Mouse (Mus musculus) left cerebral cortex, postnatal 10 days (tissue): ENCODE measurements around the gene Sgsm2. TPM values are rescaled to one million over a fixed set of nuclear protein-coding genes. Genes with fewer than 3 reads are reported as not detected.
A peak's percentile ranks its signal among the peaks of the same experiment; 100 is the strongest.
"Not testable (repeated sequence)": the region's sequence is repeated elsewhere in the genome, so short reads cannot be mapped to it uniquely, and the experiment has no call there.

Experiments used
- DNase-seq, 2 experiments: peaks; one replicate each; pipeline ENCODE4 v3.0.0; 2021 to 2022; ENCODE audit warnings: low spot score in 2 of 2, mixed read lengths in 1 of 2; ENCODE audit errors: extremely low spot score in 1 of 2
- intact Hi-C: fragments of 180-260 bp; cut with DNase I; formaldehyde crosslinking; loops from one replicate; pipeline ENCODE4 v1.15.1; 2025
- total RNA-seq, 2 experiments: library from RNA; stranded (reverse); gene quantifications; 2 replicates each; pipeline ENCODE4 v1.2.3; 2021

Sgsm2 gene
- total RNA-seq, 2 experiments from 2014 or later: 60.5 to 65.2 TPM

DNA sequence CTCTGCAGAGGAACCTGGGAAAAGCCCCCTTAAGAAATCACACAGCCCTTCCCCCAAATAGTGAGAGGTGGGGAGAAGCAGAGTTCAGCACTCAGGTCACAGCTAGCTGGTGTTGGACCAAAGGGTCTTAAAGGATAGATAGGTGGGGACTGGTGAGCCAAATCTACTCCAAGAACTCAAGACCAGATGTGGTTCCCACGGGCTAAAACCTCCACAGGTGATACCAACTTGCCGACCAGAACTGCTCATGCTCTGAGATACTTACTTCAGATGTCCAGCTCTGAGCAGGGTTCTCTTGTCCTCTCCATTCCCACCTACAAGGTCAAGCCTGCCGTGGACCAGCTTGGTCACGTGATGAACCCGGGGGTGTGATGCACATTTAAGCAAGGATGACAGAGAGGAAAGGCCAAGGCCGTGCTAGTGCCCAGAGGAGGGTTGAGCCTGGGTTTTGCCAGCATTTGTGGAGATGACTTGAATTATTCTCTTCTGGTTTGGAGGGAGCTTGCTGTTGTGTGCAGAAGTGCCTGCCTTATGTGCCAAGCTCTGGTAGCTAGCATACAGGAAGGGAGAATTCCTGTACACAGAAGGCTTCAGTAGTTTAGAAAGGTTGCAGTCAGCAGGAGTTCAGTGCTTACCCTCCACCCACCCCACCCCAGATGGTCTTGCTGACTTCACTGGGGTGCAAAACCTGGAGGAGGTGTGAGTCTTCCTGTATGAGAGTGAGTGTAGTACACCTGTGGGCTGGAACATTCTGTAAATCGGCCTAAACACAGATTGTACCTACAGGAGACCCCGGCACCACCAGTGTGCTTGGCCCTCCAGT is 63.1 kb downstream of the Sgsm2 start:
- no peak for DNase-seq
- intact Hi-C loops: no loop called here

DNA sequence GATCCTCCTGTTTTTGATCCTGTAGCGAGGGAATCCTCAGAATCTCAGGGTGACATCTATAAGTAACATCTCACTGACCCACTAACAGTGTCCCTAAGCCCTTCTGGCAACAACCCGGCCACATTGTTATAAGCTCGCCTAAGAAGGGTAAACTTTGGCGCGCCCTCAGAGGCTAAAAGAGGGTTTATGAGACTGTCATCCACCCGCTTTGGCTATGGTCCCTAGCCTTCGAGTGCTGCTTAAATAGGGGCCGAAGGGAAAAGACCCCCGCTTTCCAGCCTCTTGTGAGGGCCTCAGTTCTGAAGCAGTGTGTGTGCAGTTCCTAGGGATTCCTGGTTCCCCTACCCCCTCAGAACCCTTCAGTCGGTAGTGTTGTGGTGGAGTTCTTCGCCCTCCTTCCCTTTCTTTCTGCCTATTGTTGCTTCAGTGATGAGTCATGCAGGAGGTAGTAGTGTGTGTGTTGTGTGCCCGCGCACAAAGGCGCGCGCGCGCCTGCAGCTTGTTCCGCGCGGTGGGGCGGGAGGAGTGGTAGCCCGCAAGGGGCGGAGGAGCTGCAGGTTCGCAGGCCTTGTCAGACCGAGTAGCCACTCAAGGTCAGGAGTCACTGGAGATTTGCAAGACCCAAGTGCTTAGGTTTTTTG is 64.2 kb downstream of the Sgsm2 start:
- DNase-seq: peak; percentile 54 to 81
- intact Hi-C loops: no loop called here

DNA sequence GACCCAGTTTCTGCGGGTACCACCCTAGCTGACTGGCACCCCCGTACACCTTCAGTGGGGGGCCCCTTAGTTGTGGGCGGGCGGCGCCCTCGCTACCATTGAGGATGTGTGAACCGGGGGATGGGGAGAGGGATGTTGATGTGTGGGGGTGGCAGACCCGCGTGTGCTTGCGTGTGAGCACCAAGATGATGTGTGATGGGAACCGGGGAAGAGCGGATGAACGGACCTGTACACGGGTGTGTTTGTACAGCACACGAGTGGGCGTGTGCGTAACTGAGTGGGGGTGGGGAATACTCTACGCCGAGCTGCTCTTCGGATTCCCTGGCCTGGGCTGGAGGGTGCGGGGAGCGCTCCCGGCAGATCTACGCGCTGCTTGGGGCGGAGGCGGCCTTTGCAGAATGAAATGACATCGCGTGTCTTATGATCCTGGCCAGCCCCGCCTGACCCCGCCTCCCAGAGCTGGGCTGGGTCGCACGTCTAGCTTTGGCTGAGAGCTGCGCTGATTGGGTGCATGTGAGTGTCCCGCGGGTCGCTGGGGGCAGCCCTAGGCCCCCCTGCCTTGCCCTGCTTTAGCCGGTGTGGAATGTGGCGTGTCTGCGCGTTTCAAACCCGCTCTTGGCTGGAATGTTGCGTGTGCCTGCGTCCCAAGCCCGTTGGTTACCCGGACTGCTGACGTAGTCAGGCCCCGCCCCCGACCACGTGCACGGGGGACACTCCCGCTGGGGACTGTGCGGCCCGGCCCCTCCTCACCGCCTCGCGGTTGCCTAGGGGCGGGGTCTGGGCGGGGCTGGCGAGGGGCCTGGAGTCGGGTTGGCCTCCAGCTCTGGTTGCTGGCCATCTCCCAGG is 65.0 kb downstream of the Sgsm2 start:
- DNase-seq: peak; percentile 97 to 100
- intact Hi-C loops: no loop called here

DNA sequence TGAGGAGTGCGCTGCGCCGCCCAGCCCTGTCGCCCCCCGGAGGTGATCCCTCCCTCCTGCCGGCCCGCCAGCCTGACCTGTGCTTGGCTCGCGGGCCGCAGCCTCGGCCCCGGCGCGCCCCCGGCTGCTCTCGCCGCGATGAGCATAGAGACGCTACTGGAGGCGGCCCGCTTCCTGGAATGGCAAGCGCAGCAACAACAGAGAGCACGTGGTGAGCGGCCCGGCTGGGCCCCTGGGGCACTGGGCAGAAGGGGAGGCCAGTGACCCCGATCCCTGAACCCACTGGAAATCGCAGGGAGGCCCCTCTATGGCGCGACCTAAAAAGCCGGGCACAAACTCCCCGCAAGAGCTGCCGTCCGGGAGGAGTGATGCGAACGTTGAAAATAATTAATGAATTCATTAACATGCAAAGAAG is 65.7 kb downstream of the Sgsm2 start:
- peak in 1 of 2 experiments; percentile 83 for DNase-seq
- intact Hi-C loops: no loop called here

DNA sequence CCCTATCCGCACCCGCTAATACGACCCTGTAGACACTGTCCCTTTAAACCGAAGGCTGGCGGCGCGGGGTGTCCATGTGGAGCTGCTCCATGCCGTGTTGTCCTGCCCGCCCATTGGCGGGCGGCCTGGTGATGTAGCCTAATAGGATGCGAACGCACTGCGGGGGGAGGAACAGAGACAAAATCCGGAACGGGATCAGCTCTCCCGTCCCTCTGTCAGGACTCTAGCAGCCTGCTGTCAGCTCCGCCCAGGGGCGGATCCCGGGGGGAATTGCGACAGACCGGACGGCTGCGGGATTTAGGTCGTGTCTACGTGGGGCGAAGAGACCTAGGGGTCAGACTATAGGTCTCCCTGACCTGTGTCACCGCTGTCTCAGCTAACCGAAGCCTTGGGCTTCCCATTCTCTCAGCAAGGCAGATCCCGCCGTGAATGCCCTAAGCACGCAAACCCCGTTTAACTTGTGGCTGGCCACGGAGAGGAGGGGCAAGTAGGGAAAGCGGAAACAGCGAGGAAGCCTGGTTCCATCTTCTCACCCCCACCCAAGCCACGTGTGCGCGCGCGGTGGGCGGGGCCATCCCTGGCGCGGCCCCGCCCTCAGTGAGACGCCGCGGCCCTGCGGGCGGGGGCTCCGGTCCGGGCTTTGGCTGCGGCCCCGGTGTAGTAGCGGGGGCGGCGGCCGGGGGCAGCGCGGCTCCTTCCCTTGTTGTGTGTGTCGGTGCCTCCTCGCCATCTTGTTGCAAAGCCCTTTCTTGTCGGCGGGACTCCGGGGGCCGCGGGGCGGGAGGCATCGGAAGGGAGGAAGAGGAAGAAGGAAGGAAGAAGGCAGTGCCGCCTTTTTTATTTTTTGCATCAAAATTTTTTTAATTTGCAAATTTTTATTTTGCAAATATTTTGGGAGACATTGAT is 66.4 kb downstream of the Sgsm2 start, which contains the start of gene Mnt:
TSS of gene Mnt (plus strand) at position 665 of the 906 bp plus-strand sequence.
- intact Hi-C loops: no loop called here

DNA sequence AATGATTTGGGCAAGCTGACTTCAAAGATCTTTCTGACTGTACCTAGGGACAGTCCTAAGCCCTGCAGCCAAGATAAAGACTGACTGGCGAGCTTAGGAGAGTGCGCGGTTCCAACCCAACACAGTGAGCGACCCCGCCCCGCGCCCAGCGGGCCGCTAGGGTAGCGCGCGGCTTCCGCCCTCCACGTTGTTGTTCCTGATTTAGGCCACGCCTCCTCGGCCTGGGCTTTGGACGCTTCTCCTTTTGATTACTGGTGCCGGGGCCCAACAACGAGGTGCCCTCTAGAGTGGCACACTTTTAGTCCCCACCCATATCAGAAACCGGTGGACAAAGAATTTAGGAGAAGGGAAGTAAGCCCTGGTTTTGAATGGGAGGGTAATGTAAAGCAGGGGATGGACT is 67.0 kb downstream of the Sgsm2 start:
- intact Hi-C loops: no loop called here

More for the DNA sequence above, 66.4 kb downstream of the Sgsm2 start, which contains the start of gene Mnt:
- DNase-seq: peak; percentile 98 to 99

DNA sequence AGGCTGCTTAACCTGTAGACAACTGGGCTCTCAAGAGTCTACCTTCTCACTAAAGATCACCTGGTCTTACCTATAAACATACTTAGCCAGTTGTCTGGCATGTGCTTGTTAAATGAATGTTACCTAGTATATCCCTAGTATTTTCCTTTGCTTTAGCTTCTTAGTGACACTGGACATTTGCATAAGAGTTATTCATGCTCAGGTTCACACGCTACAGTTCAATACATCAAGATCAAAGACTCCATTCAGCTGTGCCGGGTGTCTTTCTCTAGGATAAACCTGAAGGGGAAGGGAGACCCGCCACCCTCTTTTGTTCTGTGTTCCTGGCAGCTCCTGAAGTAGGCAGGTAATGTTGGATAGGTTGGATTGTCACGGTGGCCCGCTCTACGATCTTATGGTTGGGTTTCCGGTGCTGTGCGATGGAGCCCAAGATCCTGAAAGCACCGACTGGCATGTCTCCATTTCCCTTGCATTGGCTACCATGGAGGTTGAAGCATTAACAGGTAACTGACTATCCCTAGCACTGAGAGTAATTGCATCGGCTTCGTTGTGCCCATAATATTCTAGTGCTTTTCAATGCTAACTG is 67.8 kb downstream of the Sgsm2 start:
- intact Hi-C loops: no loop called here
- no peak for DNase-seq

More for the DNA sequence above, 67.0 kb downstream of the Sgsm2 start:
- DNase-seq: peak; percentile 63 to 94

DNA sequence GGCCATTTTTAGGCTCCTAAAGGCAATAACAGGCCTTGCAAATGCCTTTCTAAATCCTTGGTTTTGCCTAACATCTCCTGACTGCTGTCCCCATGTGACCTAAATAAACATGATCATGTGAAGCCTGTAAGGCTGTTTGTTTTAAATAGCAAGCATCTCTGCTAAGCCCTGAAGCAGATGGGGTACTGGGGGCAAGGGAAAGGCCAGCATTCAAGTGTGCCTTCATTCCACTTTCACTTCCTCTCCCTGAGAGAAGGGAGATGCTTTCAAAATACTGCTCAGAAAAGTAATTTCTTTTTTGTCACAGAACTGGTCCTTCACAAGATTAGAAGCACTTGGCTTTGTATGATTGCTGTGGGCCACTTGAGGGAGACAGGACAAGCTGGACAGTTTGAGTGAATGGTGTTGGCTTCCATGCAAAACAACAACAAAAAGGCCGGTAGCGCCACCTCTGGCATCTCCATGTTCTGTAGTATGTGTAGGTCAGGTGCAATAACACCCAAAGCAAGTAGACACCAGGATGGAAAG is 68.4 kb downstream of the Sgsm2 start:
- no peak for DNase-seq
- intact Hi-C loops: no loop called here

DNA sequence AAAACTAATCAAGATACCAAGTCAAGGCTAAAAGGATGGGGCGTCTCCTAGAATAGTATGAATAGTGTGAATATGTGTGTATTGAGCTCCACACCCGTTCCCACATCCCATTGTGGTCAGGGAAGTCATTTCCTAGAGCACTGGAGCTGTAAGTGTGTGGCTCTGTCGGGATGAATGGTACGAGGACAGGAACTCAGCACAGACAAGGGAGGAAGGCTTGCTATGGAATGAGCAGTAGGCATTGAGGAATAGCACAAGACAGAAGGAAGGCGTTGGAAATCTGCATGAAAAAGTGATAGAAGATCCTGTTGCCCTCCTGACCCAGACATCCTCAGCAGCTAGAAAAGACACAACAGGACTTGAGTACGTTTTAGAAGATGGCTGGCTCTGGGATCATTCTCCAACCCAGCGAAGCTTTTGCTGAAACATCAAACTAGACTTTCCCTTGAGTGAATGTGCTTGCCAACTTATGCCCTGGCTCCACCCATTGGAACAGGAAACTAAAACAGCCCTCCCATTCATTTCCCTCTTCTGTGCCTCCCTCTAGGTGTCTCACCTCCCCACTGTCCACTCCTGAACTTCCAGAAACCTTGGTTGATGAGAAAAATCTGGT is 69.0 kb downstream of the Sgsm2 start:
- intact Hi-C loops: no loop called here
- no peak for DNase-seq

DNA sequence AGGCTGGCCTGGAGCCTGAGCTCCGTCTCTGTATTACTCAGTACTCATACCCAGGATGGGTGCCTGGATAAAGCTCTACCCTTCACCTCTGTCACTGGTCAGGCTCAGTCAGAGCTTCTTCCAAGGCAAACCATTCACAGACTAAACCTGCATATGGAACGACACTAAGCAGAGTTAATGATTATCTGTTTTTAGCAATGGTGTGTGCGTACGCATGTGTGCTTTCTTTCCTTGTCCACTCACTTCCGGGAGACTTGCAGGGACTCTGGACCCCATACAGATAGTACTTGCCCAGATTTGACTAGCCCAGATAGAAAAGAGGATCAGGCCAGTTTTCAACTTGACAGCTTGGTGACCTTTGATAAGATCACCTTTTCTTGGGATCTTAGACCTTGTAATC is 70.2 kb downstream of the Sgsm2 start:
- DNase-seq: no peak
- intact Hi-C loops: no loop called here

DNA sequence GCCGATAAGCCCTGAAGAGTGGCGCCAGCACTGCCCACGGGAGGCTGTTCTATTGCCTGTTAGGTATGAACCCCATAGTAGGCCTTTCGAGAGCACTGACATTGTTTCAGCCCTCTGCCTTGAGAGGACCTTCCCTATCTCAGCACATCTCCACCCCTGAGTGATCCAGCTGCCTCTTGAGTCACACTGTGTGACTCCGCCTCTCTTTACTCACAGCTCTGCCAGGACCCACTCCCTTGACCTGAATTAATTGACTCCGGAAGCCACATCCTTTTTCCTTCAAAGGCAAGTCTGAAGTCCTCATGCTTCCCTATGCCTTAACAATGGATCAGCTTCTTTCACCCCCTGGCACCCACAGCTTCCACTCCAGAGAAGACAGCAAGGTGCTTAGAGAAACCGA is 70.7 kb downstream of the Sgsm2 start:
- intact Hi-C loops: no loop called here
- DNase-seq: no peak

DNA sequence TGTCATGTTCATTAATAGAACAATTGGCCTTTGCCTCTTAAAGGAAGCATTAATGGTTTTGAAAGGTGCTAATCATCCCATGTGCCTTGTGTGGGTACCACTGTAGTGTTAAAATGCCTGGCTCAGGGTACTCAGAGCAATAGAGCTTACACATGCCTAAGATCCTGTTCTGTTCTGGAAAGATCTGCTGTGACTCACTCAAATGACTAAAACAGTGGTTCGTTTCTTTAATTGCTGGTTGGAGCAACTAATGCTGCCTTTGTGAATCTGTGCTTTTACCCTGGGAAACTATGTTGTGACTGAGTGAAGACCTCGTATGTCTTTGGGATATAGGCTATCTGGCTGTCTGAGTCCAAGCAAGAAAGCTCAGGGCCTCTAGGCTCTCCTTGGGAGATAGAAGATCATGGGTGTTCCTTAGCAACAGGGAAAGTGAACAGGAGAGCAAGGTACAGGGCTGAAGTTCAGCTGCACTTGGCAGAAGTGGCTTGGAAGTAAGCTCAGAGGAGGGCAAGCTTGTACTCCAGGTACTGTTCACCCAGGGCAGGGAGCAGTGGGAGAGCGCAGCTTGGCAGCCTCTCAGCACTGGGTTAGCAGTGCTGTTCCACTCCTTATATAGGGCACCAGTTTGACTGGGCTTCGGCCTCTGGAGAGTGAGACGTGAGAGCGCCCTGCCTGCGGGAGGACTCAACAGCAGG is 74.0 kb downstream of the Sgsm2 start:
- no peak for DNase-seq
- intact Hi-C loops: no loop called here

DNA sequence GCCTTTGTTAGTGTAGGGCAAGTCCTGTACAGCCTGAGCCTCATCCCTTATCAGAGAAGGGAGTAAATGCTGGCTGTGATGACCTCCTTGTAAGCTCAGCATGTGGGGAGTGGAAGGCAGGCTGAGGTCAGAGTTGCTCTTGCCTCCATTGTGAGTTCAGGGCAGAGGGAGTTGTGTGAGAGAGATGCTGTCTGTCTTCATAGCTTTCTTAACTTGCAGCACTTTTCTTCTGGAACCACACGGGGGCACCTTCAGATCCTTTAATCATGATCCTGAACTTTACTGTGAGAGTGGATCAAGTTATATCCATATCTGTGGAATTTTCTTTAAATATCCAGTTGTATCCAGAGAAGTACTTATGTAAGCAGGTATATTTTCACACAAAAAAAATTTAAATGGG is 75.4 kb downstream of the Sgsm2 start:
- intact Hi-C loops: loop anchor here (1.0 kb wide), 1 partner anchor 27 kb away; no protein-coding TSS in a partner anchor
- no peak for DNase-seq

DNA sequence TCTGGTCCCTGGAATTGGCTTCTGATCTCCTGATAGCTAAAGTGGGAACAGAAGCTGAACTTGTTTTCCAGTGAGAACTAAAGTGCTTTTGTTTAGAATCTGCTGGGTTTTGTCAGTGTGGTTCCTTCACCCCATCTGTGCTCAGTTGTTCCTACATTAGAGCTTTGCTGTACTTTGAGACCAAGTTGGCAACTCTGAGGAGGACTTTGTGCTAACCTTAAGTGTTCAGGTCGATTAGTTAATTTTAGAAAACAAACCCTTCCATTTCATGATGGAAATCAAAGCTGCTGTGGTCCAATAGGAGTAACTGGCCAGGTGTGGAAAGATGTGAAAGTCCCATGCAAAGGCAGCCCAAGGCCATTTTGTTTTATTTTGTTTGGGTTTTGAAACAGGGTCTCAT is 75.9 kb downstream of the Sgsm2 start:
- DNase-seq: no peak
- intact Hi-C loops: loop anchor here (1.0 kb wide), 1 partner anchor 27 kb away; no protein-coding TSS in a partner anchor

DNA sequence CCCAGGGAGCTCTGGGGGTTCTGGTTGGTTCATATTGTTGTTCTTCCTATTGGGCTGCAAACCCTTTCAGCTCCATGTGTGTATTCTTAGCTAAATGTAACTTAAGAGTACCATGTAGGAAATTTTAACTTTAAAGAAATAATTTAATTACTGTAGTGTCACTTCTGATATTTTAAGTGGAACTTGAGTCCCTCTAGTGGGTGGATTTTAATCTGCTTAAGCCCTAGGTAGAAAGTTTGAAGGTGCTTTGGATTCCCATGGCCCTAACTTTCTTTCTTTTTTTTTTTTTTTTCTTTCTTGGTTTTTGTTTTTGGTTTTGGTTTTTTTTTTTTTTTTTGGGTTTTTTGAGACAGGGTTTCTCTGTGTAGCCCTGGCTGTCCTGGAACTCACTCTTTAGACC is 81.1 kb downstream of the Sgsm2 start:
- no peak for DNase-seq
- intact Hi-C loops: no loop called here

DNA sequence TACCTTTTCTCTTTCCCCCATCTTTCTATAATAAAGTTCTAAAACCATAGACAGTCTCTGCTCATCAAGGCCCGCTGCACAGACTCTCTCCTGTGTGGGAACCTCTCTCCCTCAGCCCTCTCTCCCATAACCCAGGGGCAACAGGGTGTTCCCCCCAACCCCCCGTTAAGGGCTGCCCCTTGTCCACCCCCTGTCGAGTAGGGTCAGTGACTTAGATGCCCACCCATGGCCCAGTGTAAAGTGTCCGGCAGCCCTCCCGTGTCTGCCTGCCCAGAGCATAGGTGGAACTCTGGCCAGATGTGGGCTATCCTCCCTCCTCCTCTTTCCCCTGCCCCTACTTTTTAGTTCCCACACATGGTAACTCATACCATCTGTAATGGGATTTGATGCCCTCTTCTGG is 85.3 kb downstream of the Sgsm2 start:
- intact Hi-C loops: no loop called here
- DNase-seq: no peak

DNA sequence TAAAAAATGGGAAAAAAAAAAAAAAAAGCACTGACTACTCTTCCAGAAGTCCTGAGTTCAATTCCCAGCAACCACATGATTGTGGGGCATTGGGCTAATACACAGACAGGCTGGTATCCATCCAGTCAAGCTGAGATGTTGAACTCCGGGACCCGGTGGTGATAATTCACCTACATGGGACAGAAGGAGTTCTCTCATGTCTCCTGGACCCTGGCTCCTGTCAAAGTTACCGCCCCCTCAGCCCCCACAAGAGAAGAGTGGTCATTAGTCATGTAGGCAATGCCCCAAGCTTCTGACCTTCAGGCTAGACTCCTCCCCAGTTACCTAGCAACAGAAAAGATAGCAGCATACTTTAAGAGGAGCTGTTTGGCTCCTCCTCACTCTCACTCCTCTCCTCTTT is 85.8 kb downstream of the Sgsm2 start:
- intact Hi-C loops, DNase-seq: not testable (repeated sequence)
